Mouse (Mus musculus) adrenal gland, postnatal 10 days (tissue): Measurements from ENCODE around the gene Tor3a. TPM values are rescaled to one million over a fixed set of nuclear protein-coding genes. Genes with fewer than 3 reads are reported as not detected.

Experiments
- DNase-seq: peaks from one replicate; pipeline ENCODE4 v3.0.0; 2021; ENCODE audit warnings: mixed read lengths
- long read RNA-seq, 2 experiments: library from polyadenylated mRNA; stranded (forward); transcript quantifications; one replicate each; pipeline ENCODE4 v2.0.0; 2021
- total RNA-seq, 2 experiments: library from RNA; stranded (reverse); gene quantifications; 2 replicates each; pipeline ENCODE4 v1.2.3; 2021

Gene Tor3a
- total RNA-seq: 10 to 100 TPM; 11.6 to 15.3 TPM
- long read RNA-seq, experiment 1, transcript Tor3a-201 (6 exons, 3,285 nt): major isoform, 16 of 20 reads
- long read RNA-seq, experiment 1, partial matches to known transcripts: 1 of 20 reads
- long read RNA-seq, experiment 1, other reads (novel, unspliced or antisense): 3 of 20 reads
- long read RNA-seq, experiment 2, transcript Tor3a-201 (6 exons, 3,285 nt): major isoform, 17 of 18 reads
- long read RNA-seq, experiment 2, partial matches to known transcripts: 0 of 18 reads
- long read RNA-seq, experiment 2, other reads (novel, unspliced or antisense): 1 of 18 reads

- peak; percentile 91 for DNase-seq
Observed at GRCm38 (mm10) chr1:156674195-156675000, at the start of gene Tor3a. Tor3a (minus strand) TSS chr1:156674356.

- DNase-seq: no peak
Observed at GRCm38 (mm10) chr1:156722089-156722488, 47.9 kb upstream of the Tor3a start.

GRCm38 (mm10) chr1:156720046-156720445 lies 45.9 kb upstream of the Tor3a start:
- no peak for DNase-seq

GRCm38 (mm10) chr1:156718950-156719805 lies 45.0 kb upstream of the Tor3a start, which contains the start of gene Fam20b:
Fam20b (minus strand) TSS chr1:156719086.
- DNase-seq: peak; percentile 99

- DNase-seq: peak; percentile 65
Observed at GRCm38 (mm10) chr1:156718286-156718949, 44.3 kb upstream of the Tor3a start.

GRCm38 (mm10) chr1:156717751-156718285 lies 43.7 kb upstream of the Tor3a start:
- no peak for DNase-seq

GRCm38 (mm10) chr1:156716681-156717080 lies 42.5 kb upstream of the Tor3a start:
- DNase-seq: no peak

- DNase-seq: no peak
Observed at GRCm38 (mm10) chr1:156710472-156711098, 36.4 kb upstream of the Tor3a start.

- no peak for DNase-seq
Observed at GRCm38 (mm10) chr1:156708672-156709071, 34.5 kb upstream of the Tor3a start.

GRCm38 (mm10) chr1:156705696-156706285 lies 31.6 kb upstream of the Tor3a start:
- no peak for DNase-seq

GRCm38 (mm10) chr1:156703444-156703843 lies 29.3 kb upstream of the Tor3a start:
- DNase-seq: no peak

GRCm38 (mm10) chr1:156702151-156702550 lies 28.0 kb upstream of the Tor3a start:
- DNase-seq: no peak

GRCm38 (mm10) chr1:156686025-156686661 lies 12.0 kb upstream of the Tor3a start:
- no peak for DNase-seq

- no peak for DNase-seq
Observed at GRCm38 (mm10) chr1:156679599-156679998, 5.4 kb upstream of the Tor3a start.

GRCm38 (mm10) chr1:156677230-156677629 lies 3.1 kb upstream of the Tor3a start:
- no peak for DNase-seq

- DNase-seq: peak; percentile 38
Observed at GRCm38 (mm10) chr1:156676596-156676995, 2.4 kb upstream of the Tor3a start.

GRCm38 (mm10) chr1:156676171-156676570 lies 2.0 kb upstream of the Tor3a start:
- peak; percentile 77 for DNase-seq

- peak; percentile 55 for DNase-seq
Observed at GRCm38 (mm10) chr1:156673476-156674194, 521 bp downstream of the Tor3a start.

GRCm38 (mm10) chr1:156672720-156673475 lies 1.3 kb downstream of the Tor3a start:
- no peak for DNase-seq
